Mouse (Mus musculus) left cerebral cortex, postnatal 36 days (tissue): ENCODE results near the gene Aldh9a1. TPM values are rescaled to one million over a fixed set of nuclear protein-coding genes. Genes with fewer than 3 reads are reported as not detected.

Experiments used
- DNase-seq, 2 experiments: peaks; one replicate each; pipeline ENCODE4 v3.0.0; 2021 to 2022; ENCODE audit warnings: low spot score in 2 of 2, mixed read lengths in 1 of 2
- intact Hi-C: fragments of 180-260 bp; cut with DNase I; formaldehyde crosslinking; loops from one replicate; pipeline ENCODE4 v1.15.1; 2025
- microRNA-seq: library from miRNA; unstranded; fragments of <30 nt; microRNA quantifications from one replicate; pipeline ENCODE4 v1.2.0, GENCODE M21; 2022
- total RNA-seq, 2 experiments: library from RNA; stranded (reverse); gene quantifications; 2 replicates each; pipeline ENCODE4 v1.2.3; 2021

Gene Aldh9a1
- total RNA-seq, 2 experiments from 2014 or later = 16.6 TPM

DNA sequence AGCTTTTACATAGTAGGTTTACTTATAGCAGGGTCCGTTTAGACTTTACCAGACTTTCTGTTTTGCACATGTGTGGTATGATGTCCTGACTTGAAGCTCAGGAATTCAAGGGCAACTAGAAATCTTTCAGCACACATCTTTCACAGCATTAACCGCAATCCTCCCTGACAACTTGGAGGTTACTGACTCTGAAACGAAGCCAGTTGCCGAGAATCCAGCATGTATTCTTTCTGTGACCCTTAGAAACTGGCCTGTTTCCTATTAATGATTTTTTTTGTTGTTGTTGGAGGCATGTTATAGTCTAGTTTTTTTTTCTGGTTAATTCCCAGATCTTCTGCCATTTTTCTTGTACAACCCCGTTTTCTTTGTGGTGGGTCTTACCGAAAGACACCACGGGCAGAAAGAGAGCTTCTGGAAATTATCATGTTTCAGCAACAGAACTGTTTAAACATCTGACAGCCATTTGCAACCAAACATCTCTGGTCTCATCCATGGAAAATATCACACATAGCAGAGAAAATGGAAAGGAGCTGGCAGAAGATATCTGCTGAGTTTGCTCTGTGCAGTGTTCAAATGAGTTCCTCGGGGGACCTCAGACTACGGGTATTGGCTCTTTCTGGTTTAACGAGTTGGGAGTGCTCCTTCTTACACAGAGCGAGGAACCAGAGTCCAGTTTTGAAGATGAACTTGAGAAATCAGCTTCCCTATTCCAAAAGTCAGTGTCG, 62.4 kb downstream of the Aldh9a1 start:
- intact Hi-C loops = loop anchor here (10.0 kb wide), 1 partner anchor 503 kb away; no protein-coding TSS in a partner anchor
- no peak for DNase-seq

DNA sequence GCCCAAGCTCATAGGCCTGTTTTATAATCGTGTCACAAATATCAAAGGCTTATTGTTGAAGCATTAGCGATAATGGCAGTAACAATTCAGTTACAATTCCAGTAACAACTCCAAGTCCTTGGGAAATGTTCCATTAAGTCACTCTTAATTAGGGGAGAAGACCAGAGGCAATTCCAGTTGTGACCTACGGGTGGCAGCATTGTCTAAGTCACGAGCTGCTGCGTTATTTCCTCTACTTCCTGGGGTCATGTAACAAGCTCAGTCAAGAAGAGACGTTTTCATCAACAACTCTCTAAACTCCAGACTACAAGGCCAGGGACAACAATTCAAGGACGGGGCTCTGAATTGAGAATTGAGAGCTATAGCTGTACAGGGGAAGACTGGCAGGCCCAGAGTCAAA, 65.1 kb downstream of the Aldh9a1 start:
- intact Hi-C loops = loop anchor here (1.0 to 10.0 kb wide), 2 partner anchors 222 to 500 kb away; no protein-coding TSS in a partner anchor
- DNase-seq = peak; percentile 60

Small RNA genes within 50 kb of the gene (microRNA-seq; reads per million reads assigned to microRNA genes)
- gene Gm25911 = not detected

Other genes with a start within 250 kb of the Aldh9a1 start
- 10 to 100 TPM; 37.4 to 42.5 TPM for gene Uck2, start 64.7 kb upstream of the Aldh9a1 start, total RNA-seq
- 10 to 100 TPM; 42.6 to 46.5 TPM for gene Tmco1, start 41.6 kb upstream of the Aldh9a1 start, total RNA-seq
- gene Mgst3, start 43.9 kb downstream of the Aldh9a1 start, total RNA-seq = 100 to 1,000 TPM; 105 to 117 TPM
- not detected for gene Lrrc52, start 116.8 kb downstream of the Aldh9a1 start, total RNA-seq
- gene Rxrg, start 248.4 kb downstream of the Aldh9a1 start, total RNA-seq = 10 to 100 TPM in 1 of 2 experiments, 1 to 10 TPM in 1; 9.0 to 10.5 TPM